Mouse (Mus musculus) CH12.LX (cell line): ENCODE results near the gene Clptm1. TPM values are rescaled to one million over a fixed set of nuclear protein-coding genes. Genes with fewer than 3 reads are reported as not detected.

Source experiments
- DNase-seq: peaks from one replicate; pipeline ENCODE4 v3.0.0-alpha.2; 2013; ENCODE audit errors: extremely low read depth
- H3K27ac ChIP-seq: 2 replicates; pipeline ENCODE4 v1.5.1; 2012; ENCODE audit warnings: low read depth, mild to moderate bottlenecking, control low read depth, moderate library complexity; ENCODE audit not compliant: insufficient read depth
- H3K27me3 ChIP-seq: replicated peaks from 2 replicates; pipeline ENCODE3; 2012; ENCODE audit warnings: inconsistent platforms
- H3K36me3 ChIP-seq, 2 experiments: replicated peaks in 1 of 2; 2 replicates each; pipeline versions ENCODE3 to v1.6.1; 2012; ENCODE audit warnings: inconsistent platforms in 1 of 2, low read length in 1 of 2, mild to moderate bottlenecking in 1 of 2, mixed read lengths in 1 of 2, moderate library complexity in 1 of 2; ENCODE audit not compliant: control insufficient read depth in 1 of 2, insufficient read depth in 1 of 2
- H3K4me1 ChIP-seq, 2 experiments: 2 replicates each; pipeline ENCODE4 v1.6.1; 2012; ENCODE audit warnings: inconsistent platforms in 1 of 2, moderate library complexity in 1 of 2; ENCODE audit not compliant: insufficient read depth in 2 of 2, control insufficient read depth in 1 of 2
- H3K4me2 ChIP-seq: 2 replicates; pipeline ENCODE4 v1.6.1; 2012; ENCODE audit warnings: low read depth, mild to moderate bottlenecking, control low read depth; ENCODE audit not compliant: poor library complexity, insufficient read depth, severe bottlenecking
- H3K4me3 ChIP-seq, 3 experiments: fragments of 150-350 bp in 1 of 3; sonication (generic) in 1 of 3; replicated peaks in 1 of 3; 2 replicates each; pipeline versions ENCODE3 to v1.5.1; 2011 to 2012; ENCODE audit warnings: low read depth in 2 of 3, low read length in 2 of 3, mild to moderate bottlenecking in 2 of 3, moderate library complexity in 2 of 3, control low read depth in 1 of 3, improper control_type of control experiment in 1 of 3, inconsistent platforms in 1 of 3, mixed read lengths in 1 of 3; ENCODE audit not compliant: poor library complexity in 1 of 3
- H3K79me2 ChIP-seq: replicated peaks from 2 replicates; pipeline ENCODE4 v1.6.1; 2012; ENCODE audit warnings: mild to moderate bottlenecking, moderate library complexity; ENCODE audit not compliant: control insufficient read depth, poor library complexity, insufficient read depth, severe bottlenecking; ENCODE audit errors: extremely low read depth
- H3K9ac ChIP-seq: 2 replicates; pipeline ENCODE4 v1.6.1; 2012; ENCODE audit warnings: low read depth, mild to moderate bottlenecking, control low read depth, moderate library complexity; ENCODE audit not compliant: insufficient read depth
- H3K9me3 ChIP-seq: replicated peaks from 2 replicates; pipeline ENCODE3; 2012; ENCODE audit warnings: low read length, inconsistent platforms, mixed read lengths
- JUND ChIP-seq: conservative IDR thresholded peaks from 2 replicates; pipeline ENCODE4 v1.6.1; 2011; ENCODE audit warnings: low read depth, low read length, improper control_type of control experiment
- MEF2A ChIP-seq: IDR thresholded peaks from 2 replicates; pipeline ENCODE4 v1.6.1; 2014; ENCODE audit warnings: low read depth, mild to moderate bottlenecking, inconsistent platforms, low read length, improper control_type of control experiment, borderline replicate concordance
- USF2 ChIP-seq: conservative IDR thresholded peaks from 2 replicates; pipeline ENCODE4 v1.6.1; 2011; ENCODE audit warnings: low read depth, low read length, improper control_type of control experiment
- ZMIZ1 ChIP-seq: IDR thresholded peaks from 2 replicates; pipeline ENCODE4 v1.6.1; 2012; ENCODE audit warnings: low read depth, mild to moderate bottlenecking, inconsistent platforms, low read length, improper control_type of control experiment
- dilution Hi-C: fragments of 300-500 bp; cut with MboI; formaldehyde crosslinking; loops from 2 replicates; pipeline ENCODE4 v1.14.3; 2020; ENCODE audit warnings: low sequenced_read_pairs; ENCODE audit not compliant: extremely low pct_unique_long_range_greater_than_20kb, extremely low pct_ligation_motif_present
- in situ Hi-C: fragments of 300-500 bp; cut with MboI; formaldehyde crosslinking; loops from 3 replicates; pipeline ENCODE4 v1.14.3; 2019; ENCODE audit warnings: low sequenced_read_pairs, low pct_ligation_motif_present, low pct_unique_long_range_greater_than_20kb, mixed read lengths
- polyA plus RNA-seq: library from polyadenylated mRNA; unstranded; fragments of >175 nt; gene quantifications from 2 replicates; pipeline ENCODE4 v1.2.1, GENCODE M21; 2012; ENCODE audit warnings: low read depth; ENCODE audit not compliant: insufficient read length
- total RNA-seq, 2 experiments: library from RNA; depleted of rRNA; stranded (reverse); fragments of 300-350 nt in 1 of 2; fragments of >200 nt in 1 of 2; gene quantifications; 2 replicates each; pipeline ENCODE4 v1.2.3; 2012 to 2014

Gene Clptm1
- total and polyA plus RNA-seq, 3 experiments, result 33.8 to 70.9 (median 43.6) TPM

DNA sequence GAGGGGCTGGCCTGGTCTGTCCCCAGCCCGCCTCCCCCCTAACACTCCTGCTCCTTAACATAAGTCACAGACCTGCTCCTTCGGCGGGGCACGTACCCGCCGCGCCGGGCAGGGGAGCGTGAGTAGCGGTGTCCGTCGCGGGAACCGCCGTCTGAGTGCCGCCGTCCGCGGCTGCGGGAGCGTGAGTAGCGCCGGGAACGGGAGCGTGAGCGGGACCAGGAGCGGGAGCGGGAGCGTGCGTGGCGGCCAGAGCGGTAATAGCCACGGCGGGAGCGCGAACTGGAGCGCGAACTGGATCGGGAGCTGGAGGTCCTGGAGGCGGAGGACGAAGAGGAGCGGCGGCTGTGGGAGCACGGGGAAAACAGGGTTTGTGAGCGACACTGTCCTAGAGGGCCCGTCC lies 78.6 kb downstream of the Clptm1 start:
- H3K9me3 ChIP-seq, result no peaks in the 10 kb centered on the region
- H3K79me2 ChIP-seq, result 0 out of 2 replicates have a peak, but pooled peaks cover under 1% of the 10 kb centered on the region
- no peak overlapping the region for H3K4me3 ChIP-seq
- peaks cover 84 to 96% of the 10 kb centered on the region in 2 experiments for H3K36me3 ChIP-seq
- dilution Hi-C loops (no loop called here), in situ Hi-C loops (no loop called here)
- DNase-seq, result no peak
- H3K4me2 ChIP-seq, result no peak overlapping the region
- no peak overlapping the region for H3K9ac ChIP-seq
- TF ChIP-seq MEF2A (no peak), USF2 (no peak), ZMIZ1 (no peak), JUND (no peak)
- peaks cover 0 to 28% of the 10 kb centered on the region in 2 experiments; a peak in 2 of 4 replicates for H3K4me1 ChIP-seq
- no peak overlapping the region for H3K27ac ChIP-seq
- no peaks in the 10 kb centered on the region for H3K27me3 ChIP-seq

Other genes starting within 250 kb of the Clptm1 start
Only the 20 nearest of the 23 such genes appear.
- gene Bloc1s3, start 156.7 kb downstream of the Clptm1 start, total RNA-seq (2012; rRNA removed), result 5.1 and 6.7 TPM in 2 replicates
- 6.9 and 8.0 TPM in 2 replicates for gene Bloc1s3, start 156.7 kb downstream of the Clptm1 start, total RNA-seq (2014; rRNA removed)
- gene Bloc1s3, start 156.7 kb downstream of the Clptm1 start, polyA plus RNA-seq, result 3.8 and 4.9 TPM in 2 replicates
- 114 and 201 TPM in 2 replicates for gene Trappc6a, start 156.6 kb downstream of the Clptm1 start, total RNA-seq (2012; rRNA removed)
- gene Trappc6a, start 156.6 kb downstream of the Clptm1 start, total RNA-seq (2014; rRNA removed), result 72.2 and 77.8 TPM in 2 replicates
- 37.2 and 41.1 TPM in 2 replicates for gene Trappc6a, start 156.6 kb downstream of the Clptm1 start, polyA plus RNA-seq
- 0.92 and 1.9 TPM in 2 replicates for gene Nkpd1, start 147.2 kb downstream of the Clptm1 start, total RNA-seq (2012; rRNA removed)
- gene Nkpd1, start 147.2 kb downstream of the Clptm1 start, total RNA-seq (2014; rRNA removed), result 0.59 and 1.1 TPM in 2 replicates
- gene Nkpd1, start 147.2 kb downstream of the Clptm1 start, polyA plus RNA-seq, result 2.1 and 2.3 TPM in 2 replicates
- gene Ppp1r37, start 102.0 kb downstream of the Clptm1 start, total RNA-seq (2012; rRNA removed), result 13.8 and 14.2 TPM in 2 replicates
- 7.3 and 7.7 TPM in 2 replicates for gene Ppp1r37, start 102.0 kb downstream of the Clptm1 start, total RNA-seq (2014; rRNA removed)
- 15.7 and 16.5 TPM in 2 replicates for gene Ppp1r37, start 102.0 kb downstream of the Clptm1 start, polyA plus RNA-seq
- 26.5 and 30.0 TPM in 2 replicates for gene Zfp296, start 87.7 kb downstream of the Clptm1 start, total RNA-seq (2012; rRNA removed)
- 8.6 and 10.7 TPM in 2 replicates for gene Zfp296, start 87.7 kb downstream of the Clptm1 start, total RNA-seq (2014; rRNA removed)
- gene Zfp296, start 87.7 kb downstream of the Clptm1 start, polyA plus RNA-seq, result 37.6 and 44.0 TPM in 2 replicates
- gene Gemin7, start 87.4 kb downstream of the Clptm1 start, total RNA-seq (2012; rRNA removed), result 52.5 and 63.2 TPM in 2 replicates
- 89.6 and 101 TPM in 2 replicates for gene Gemin7, start 87.4 kb downstream of the Clptm1 start, total RNA-seq (2014; rRNA removed)
- 59.3 and 64.4 TPM in 2 replicates for gene Gemin7, start 87.4 kb downstream of the Clptm1 start, polyA plus RNA-seq
- gene Clasrp, start 60.5 kb downstream of the Clptm1 start, total RNA-seq (2012; rRNA removed), result 43.4 and 45.4 TPM in 2 replicates
- gene Clasrp, start 60.5 kb downstream of the Clptm1 start, total RNA-seq (2014; rRNA removed), result 14.5 and 17.5 TPM in 2 replicates
- gene Clasrp, start 60.5 kb downstream of the Clptm1 start, polyA plus RNA-seq, result 59.4 and 62.6 TPM in 2 replicates
- gene Relb, start 35.6 kb downstream of the Clptm1 start, total RNA-seq (2012; rRNA removed), result 37.8 and 58.1 TPM in 2 replicates
- gene Relb, start 35.6 kb downstream of the Clptm1 start, total RNA-seq (2014; rRNA removed), result 41.5 and 44.0 TPM in 2 replicates
- 50.6 and 59.6 TPM in 2 replicates for gene Relb, start 35.6 kb downstream of the Clptm1 start, polyA plus RNA-seq
- not detected in 2 replicates for gene Apoc2, start 12.9 kb upstream of the Clptm1 start, total RNA-seq (2012; rRNA removed)
- gene Apoc2, start 12.9 kb upstream of the Clptm1 start, total RNA-seq (2014; rRNA removed), result not detected in 2 replicates
- gene Apoc2, start 12.9 kb upstream of the Clptm1 start, polyA plus RNA-seq, result not detected in 2 replicates
- not detected in 2 replicates for gene Gm44805, start 16.4 kb upstream of the Clptm1 start, total RNA-seq (2012; rRNA removed)
- not detected in 2 replicates for gene Gm44805, start 16.4 kb upstream of the Clptm1 start, total RNA-seq (2014; rRNA removed)
- gene Gm44805, start 16.4 kb upstream of the Clptm1 start, polyA plus RNA-seq, result not detected in 2 replicates
- gene Apoc4, start 16.4 kb upstream of the Clptm1 start, total RNA-seq (2012; rRNA removed), result not detected in 2 replicates
- gene Apoc4, start 16.4 kb upstream of the Clptm1 start, total RNA-seq (2014; rRNA removed), result not detected in 2 replicates
- gene Apoc4, start 16.4 kb upstream of the Clptm1 start, polyA plus RNA-seq, result not detected in 2 replicates
- gene Apoc1, start 27.6 kb upstream of the Clptm1 start, total RNA-seq (2012; rRNA removed), result not detected in 2 replicates
- not detected in 2 replicates for gene Apoc1, start 27.6 kb upstream of the Clptm1 start, total RNA-seq (2014; rRNA removed)
- not detected in 2 replicates for gene Apoc1, start 27.6 kb upstream of the Clptm1 start, polyA plus RNA-seq
- 10.0 and 10.5 TPM in 2 replicates for gene Apoe, start 34.2 kb upstream of the Clptm1 start, total RNA-seq (2012; rRNA removed)
- 6.2 and 6.4 TPM in 2 replicates for gene Apoe, start 34.2 kb upstream of the Clptm1 start, total RNA-seq (2014; rRNA removed)
- gene Apoe, start 34.2 kb upstream of the Clptm1 start, polyA plus RNA-seq, result 16.7 and 21.4 TPM in 2 replicates
- 179 and 214 TPM in 2 replicates for gene Tomm40, start 50.4 kb upstream of the Clptm1 start, total RNA-seq (2012; rRNA removed)
- 115 TPM in 2 replicates for gene Tomm40, start 50.4 kb upstream of the Clptm1 start, total RNA-seq (2014; rRNA removed)
- 197 and 221 TPM in 2 replicates for gene Tomm40, start 50.4 kb upstream of the Clptm1 start, polyA plus RNA-seq
- 9.1 and 14.1 TPM in 2 replicates for gene Nectin2, start 85.5 kb upstream of the Clptm1 start, total RNA-seq (2012; rRNA removed)
- gene Nectin2, start 85.5 kb upstream of the Clptm1 start, total RNA-seq (2014; rRNA removed), result 3.0 and 3.4 TPM in 2 replicates
- 6.3 and 6.5 TPM in 2 replicates for gene Nectin2, start 85.5 kb upstream of the Clptm1 start, polyA plus RNA-seq
- gene Bcam, start 106.0 kb upstream of the Clptm1 start, total RNA-seq (2012; rRNA removed), result 8.2 and 10.9 TPM in 2 replicates
- 2.4 and 3.0 TPM in 2 replicates for gene Bcam, start 106.0 kb upstream of the Clptm1 start, total RNA-seq (2014; rRNA removed)
- gene Bcam, start 106.0 kb upstream of the Clptm1 start, polyA plus RNA-seq, result 4.8 and 5.3 TPM in 2 replicates
- 30.8 and 38.9 TPM in 2 replicates for gene Cblc, start 131.8 kb upstream of the Clptm1 start, total RNA-seq (2012; rRNA removed)
- 6.4 and 7.2 TPM in 2 replicates for gene Cblc, start 131.8 kb upstream of the Clptm1 start, total RNA-seq (2014; rRNA removed)
- 12.7 and 13.4 TPM in 2 replicates for gene Cblc, start 131.8 kb upstream of the Clptm1 start, polyA plus RNA-seq
- gene Bcl3, start 157.7 kb upstream of the Clptm1 start, total RNA-seq (2012; rRNA removed), result 15.8 and 18.8 TPM in 2 replicates
- 3.2 and 3.8 TPM in 2 replicates for gene Bcl3, start 157.7 kb upstream of the Clptm1 start, total RNA-seq (2014; rRNA removed)
- gene Bcl3, start 157.7 kb upstream of the Clptm1 start, polyA plus RNA-seq, result 17.9 and 25.2 TPM in 2 replicates
- 0.59 TPM in 1 of 2 replicates, not detected in the other for gene Gm19345, start 187.0 kb upstream of the Clptm1 start, total RNA-seq (2012; rRNA removed)
- gene Gm19345, start 187.0 kb upstream of the Clptm1 start, total RNA-seq (2014; rRNA removed), result not detected in 2 replicates
- gene Gm19345, start 187.0 kb upstream of the Clptm1 start, polyA plus RNA-seq, result 4.1 and 4.3 TPM in 2 replicates
- 2.5 and 3.2 TPM in 2 replicates for gene Ceacam16, start 196.3 kb upstream of the Clptm1 start, total RNA-seq (2012; rRNA removed)
- 0.88 and 1.1 TPM in 2 replicates for gene Ceacam16, start 196.3 kb upstream of the Clptm1 start, total RNA-seq (2014; rRNA removed)
- gene Ceacam16, start 196.3 kb upstream of the Clptm1 start, polyA plus RNA-seq, result 6.8 and 7.7 TPM in 2 replicates